In genomic region chr19:3334550-3334949, GRCm38 (mm10) we compare ENCODE assay signal across 10 mouse cellular contexts. TPM values are rescaled to one million over a fixed set of nuclear protein-coding genes. Genes with fewer than 3 reads are reported as not detected.
DNase-seq lines count a peak whose midpoint lies in the region; ATAC-seq and TF ChIP-seq lines count a peak whose summit lies in the region.
"Had no signal": no experiment of that assay in that cellular context is flagged by ENCODE, and none has a peak within 500 bp of the region (broad histone marks: within the 10 kb centered on the region; RNA-seq: fewer than 3 reads in every experiment).

No protein-coding gene starts in this region.

- WGBS in hindbrain, embryonic 12.5 days = 74% methylated on average over 4 of the region's 4 CpGs
- 61% methylated on average over 4 of the region's 4 CpGs for WGBS in hindbrain, embryonic 16.5 days
- WGBS in intestine, embryonic 14.5 days = 82% methylated on average over 4 of the region's 4 CpGs
- 34% methylated on average over 4 of the region's 4 CpGs for WGBS in liver, embryonic 16.5 days (ENCODE audit: insufficient replicate concordance)

- no peaks in the 10 kb centered on the region; the same call in 1 of the 2 replicates for H3K27me3 ChIP-seq in hindbrain, embryonic 12.5 days
- H3K27me3 ChIP-seq in hindbrain, embryonic 16.5 days (replicated peaks; ENCODE audit: control insufficient read depth, insufficient read depth, low read length) = no peaks in the 10 kb centered on the region
- H3K27me3 ChIP-seq in C2C12 (ENCODE audit: control insufficient read depth, insufficient read depth, insufficient read length) = no peaks in the 10 kb centered on the region
- no peaks in the 10 kb centered on the region for H3K27me3 ChIP-seq in intestine, embryonic 14.5 days (replicated peaks; ENCODE audit: control insufficient read depth, insufficient read depth, low read length)
- no peaks in the 10 kb centered on the region for H3K27me3 ChIP-seq in liver, embryonic 16.5 days (ENCODE audit: control insufficient read depth, insufficient read depth, low read depth, low read length)
- H3K27me3 ChIP-seq: limb, embryonic 12.5 days had no signal

- peaks cover 13% of the 10 kb centered on the region for H3K79me3 ChIP-seq in C2C12 (ENCODE audit: low read depth)

- H3ac ChIP-seq in C2C12 (ENCODE audit: control insufficient read depth, insufficient read length, low read depth) = peak overlapping the region; percentile 10

- H3K4me1 ChIP-seq in hindbrain, embryonic 12.5 days = peaks cover 20% of the 10 kb centered on the region
- H3K4me1 ChIP-seq in hindbrain, embryonic 16.5 days (ENCODE audit: control insufficient read depth, insufficient read depth, low read depth, low read length) = peaks cover 9% of the 10 kb centered on the region
- H3K4me1 ChIP-seq in intestine, embryonic 14.5 days (replicated peaks; ENCODE audit: control insufficient read depth, insufficient read depth, low read length) = peaks cover 9% of the 10 kb centered on the region; the same call in 1 of the 2 replicates
- H3K4me1 ChIP-seq in liver, embryonic 16.5 days (ENCODE audit: control insufficient read depth, low read depth, low read length) = peaks cover 23% of the 10 kb centered on the region
- H3K4me1 ChIP-seq: limb, embryonic 12.5 days had no signal

- no peak overlapping the region for H3K4me3 ChIP-seq in hindbrain, embryonic 12.5 days
- no peak overlapping the region for H3K4me3 ChIP-seq in hindbrain, embryonic 16.5 days (ENCODE audit: low read length)
- H3K4me3 ChIP-seq in C2C12 (ENCODE audit: insufficient read depth, poor library complexity, severe bottlenecking) = no peak overlapping the region
- H3K4me3 ChIP-seq in intestine, embryonic 14.5 days (ENCODE audit: low read depth, low read length) = no peak overlapping the region
- H3K4me3 ChIP-seq in liver, embryonic 16.5 days (ENCODE audit: low read depth, low read length) = no peak overlapping the region
- H3K4me3 ChIP-seq: limb, embryonic 12.5 days had no signal

- no peak for DNase-seq in intestine, embryonic 14.5 days (ENCODE audit: low spot score)
- DNase-seq in frontal cortex, postnatal 14 days (ENCODE audit: low spot score in 2 of 2) = no peak
- DNase-seq in urinary bladder, postnatal 4 days (ENCODE audit: low spot score in 2 of 2) = no peak
- DNase-seq: cerebellum, adult 8-10 months had no signal

- no peaks in the 10 kb centered on the region for H3K36me3 ChIP-seq in hindbrain, embryonic 12.5 days
- no peaks in the 10 kb centered on the region for H3K36me3 ChIP-seq in hindbrain, embryonic 16.5 days (ENCODE audit: control insufficient read depth, insufficient read depth, low read length)
- no peaks in the 10 kb centered on the region for H3K36me3 ChIP-seq in C2C12 (ENCODE audit: control insufficient read depth, insufficient read depth)
- H3K36me3 ChIP-seq in intestine, embryonic 14.5 days (ENCODE audit: control insufficient read depth, insufficient read depth, low read length) = no peaks in the 10 kb centered on the region
- H3K36me3 ChIP-seq in liver, embryonic 16.5 days (ENCODE audit: control insufficient read depth, insufficient read depth) = no peaks in the 10 kb centered on the region
- H3K36me3 ChIP-seq: limb, embryonic 12.5 days had no signal

- no peaks in the 10 kb centered on the region for H3K9me3 ChIP-seq in hindbrain, embryonic 12.5 days (replicated peaks)
- no peaks in the 10 kb centered on the region for H3K9me3 ChIP-seq in hindbrain, embryonic 16.5 days (ENCODE audit: control insufficient read depth, low read length)
- H3K9me3 ChIP-seq in intestine, embryonic 14.5 days (ENCODE audit: control insufficient read depth, low read length) = no peaks in the 10 kb centered on the region
- no peaks in the 10 kb centered on the region for H3K9me3 ChIP-seq in liver, embryonic 16.5 days (replicated peaks; ENCODE audit: control insufficient read depth, low read length)
- H3K9me3 ChIP-seq: limb, embryonic 12.5 days had no signal

- H3K27ac ChIP-seq in hindbrain, embryonic 12.5 days = peak overlapping the region; percentile 57; the same call in 1 of the 2 replicates
- H3K27ac ChIP-seq in hindbrain, embryonic 16.5 days (ENCODE audit: low read depth, low read length) = no peak overlapping the region
- H3K27ac ChIP-seq in intestine, embryonic 14.5 days (ENCODE audit: low read depth) = peak overlapping the region; percentile 41; the same call in 1 of the 2 replicates
- peak overlapping the region; percentile 40 for H3K27ac ChIP-seq in liver, embryonic 16.5 days (ENCODE audit: low read length)
- H3K27ac ChIP-seq: limb, embryonic 12.5 days had no signal

- no peak for TF ChIP-seq CTCF in C2C12 (IDR thresholded peaks at IDR 0.05; ENCODE audit: control insufficient read depth, insufficient read depth, insufficient read length)

- peaks cover 73% of the 10 kb centered on the region for H3K79me2 ChIP-seq in C2C12 (ENCODE audit: control insufficient read depth, insufficient read depth)

- H3K9ac ChIP-seq in hindbrain, embryonic 12.5 days = no peak overlapping the region
- H3K9ac ChIP-seq in hindbrain, embryonic 16.5 days (ENCODE audit: low read depth, low read length) = no peak overlapping the region
- H3K9ac ChIP-seq in intestine, embryonic 14.5 days (ENCODE audit: low read length) = no peak overlapping the region
- H3K9ac ChIP-seq in liver, embryonic 16.5 days (ENCODE audit: low read depth, low read length) = no peak overlapping the region
- H3K9ac ChIP-seq: limb, embryonic 12.5 days had no signal

- no peak overlapping the region for H3K4me2 ChIP-seq in hindbrain, embryonic 12.5 days (replicated peaks)
- no peak overlapping the region for H3K4me2 ChIP-seq in hindbrain, embryonic 16.5 days (ENCODE audit: low read length)
- H3K4me2 ChIP-seq in intestine, embryonic 14.5 days (ENCODE audit: low read length) = no peak overlapping the region
- H3K4me2 ChIP-seq in liver, embryonic 16.5 days (ENCODE audit: low read depth, low read length) = 0 out of 2 replicates have a peak overlapping the region, but pooled peaks have one; percentile 14
- H3K4me2 ChIP-seq: limb, embryonic 12.5 days had no signal

- no peak for ATAC-seq in hindbrain, embryonic 12.5 days (ENCODE audit: low FRiP score)
- ATAC-seq in hindbrain, embryonic 16.5 days = no peak
- no peak for ATAC-seq in intestine, embryonic 14.5 days (replicated peaks; ENCODE audit: low FRiP score, low TSS enrichment, low read depth)
- ATAC-seq in liver, embryonic 16.5 days (ENCODE audit: low read depth) = peak; percentile 69
- ATAC-seq in granulocyte monocyte progenitor cell, adult 5-6 weeks (replicated peaks; ENCODE audit: poor library complexity, severe bottlenecking) = no peak

TF ChIP-seq in C2C12, 6 proteins besides CTCF, POLR2A, EP300 and RAD21:
- TF ChIP-seq USF1 (IDR thresholded peaks at IDR 0.05; ENCODE audit: low read depth) (no peak), FOSL1 (IDR thresholded peaks at IDR 0.05; ENCODE audit: insufficient read depth, low read length, poor library complexity, severe bottlenecking) (no peak), MYOG (IDR thresholded peaks at IDR 0.05; ENCODE audit: control insufficient read depth, extremely low read depth, insufficient read length) (no peak), CEBPB (IDR thresholded peaks at IDR 0.05; ENCODE audit: low read depth) (no peak), MAX (IDR thresholded peaks at IDR 0.05) (no peak), MYOD1 (IDR thresholded peaks at IDR 0.05; ENCODE audit: control insufficient read depth, insufficient read length, low read depth) (no peak)

RNA-seq across cellular contexts. Expression of gene Cpt1a, which starts 12.4 kb away (rescaled TPM):
- polyA plus RNA-seq in hindbrain, embryonic 12.5 days (2016; fragmentation: Nextera tagmentation; extraction: Ambion mirVana) = 13.2 and 14.0 TPM in 2 replicates
- polyA plus RNA-seq in hindbrain, embryonic 16.5 days (2015; fragmentation: Nextera tagmentation; extraction: Ambion mirVana) = 17.6 and 22.4 TPM in 2 replicates
- 56.7 TPM for polyA plus RNA-seq in C2C12 (2012; fragmentation: generic; extraction: Trizol)
- polyA plus RNA-seq in intestine, embryonic 14.5 days (2014; fragmentation: Nextera tagmentation; extraction: Ambion mirVana) = 22.8 and 24.3 TPM in 2 replicates
- 7.6 and 9.5 TPM in 2 replicates for polyA plus RNA-seq in liver, embryonic 16.5 days (2015; fragmentation: Nextera tagmentation; extraction: Ambion mirVana)
- 49.3 and 54.8 TPM in 2 replicates for total RNA-seq in granulocyte monocyte progenitor cell, adult 5-6 weeks (2014; fragmentation: Nextera tagmentation)
- total RNA-seq in granulocyte monocyte progenitor cell, adult 5-6 weeks (2017) = 31.6 and 36.8 TPM in 2 replicates

RNA-seq across cellular contexts. Expression of gene Ighmbp2, which starts 51.7 kb away (rescaled TPM):
- 11.8 and 12.7 TPM in 2 replicates for polyA plus RNA-seq in hindbrain, embryonic 12.5 days (2016; fragmentation: Nextera tagmentation; extraction: Ambion mirVana)
- 10.0 and 11.5 TPM in 2 replicates for polyA plus RNA-seq in hindbrain, embryonic 16.5 days (2015; fragmentation: Nextera tagmentation; extraction: Ambion mirVana)
- polyA plus RNA-seq in C2C12 (2012; fragmentation: generic; extraction: Trizol) = 5.3 TPM
- polyA plus RNA-seq in intestine, embryonic 14.5 days (2014; fragmentation: Nextera tagmentation; extraction: Ambion mirVana) = 9.3 and 10.5 TPM in 2 replicates
- polyA plus RNA-seq in liver, embryonic 16.5 days (2015; fragmentation: Nextera tagmentation; extraction: Ambion mirVana) = 2.5 and 2.6 TPM in 2 replicates
- total RNA-seq in granulocyte monocyte progenitor cell, adult 5-6 weeks (2014; fragmentation: Nextera tagmentation) = 2.9 and 6.4 TPM in 2 replicates
- total RNA-seq in granulocyte monocyte progenitor cell, adult 5-6 weeks (2017) = 4.8 and 6.8 TPM in 2 replicates

RNA-seq across cellular contexts. Expression of gene Mrpl21, which starts 51.8 kb away (rescaled TPM):
- 110 and 114 TPM in 2 replicates for polyA plus RNA-seq in hindbrain, embryonic 12.5 days (2016; fragmentation: Nextera tagmentation; extraction: Ambion mirVana)
- 96.4 and 97.4 TPM in 2 replicates for polyA plus RNA-seq in hindbrain, embryonic 16.5 days (2015; fragmentation: Nextera tagmentation; extraction: Ambion mirVana)
- 86.3 TPM for polyA plus RNA-seq in C2C12 (2012; fragmentation: generic; extraction: Trizol)
- 143 and 147 TPM in 2 replicates for polyA plus RNA-seq in intestine, embryonic 14.5 days (2014; fragmentation: Nextera tagmentation; extraction: Ambion mirVana)
- 45.4 and 46.6 TPM in 2 replicates for polyA plus RNA-seq in liver, embryonic 16.5 days (2015; fragmentation: Nextera tagmentation; extraction: Ambion mirVana)
- total RNA-seq in granulocyte monocyte progenitor cell, adult 5-6 weeks (2014; fragmentation: Nextera tagmentation) = 72.9 and 97.5 TPM in 2 replicates
- 91.3 and 123 TPM in 2 replicates for total RNA-seq in granulocyte monocyte progenitor cell, adult 5-6 weeks (2017)

RNA-seq across cellular contexts. Expression of gene Tesmin, which starts 54.1 kb away (rescaled TPM):
- 0.48 and 0.71 TPM in 2 replicates for polyA plus RNA-seq in hindbrain, embryonic 12.5 days (2016; fragmentation: Nextera tagmentation; extraction: Ambion mirVana)
- polyA plus RNA-seq in hindbrain, embryonic 16.5 days (2015; fragmentation: Nextera tagmentation; extraction: Ambion mirVana) = 0.36 and 0.44 TPM in 2 replicates
- polyA plus RNA-seq in C2C12 (2012; fragmentation: generic; extraction: Trizol) = 0.39 TPM
- 0.16 and 0.51 TPM in 2 replicates for polyA plus RNA-seq in intestine, embryonic 14.5 days (2014; fragmentation: Nextera tagmentation; extraction: Ambion mirVana)
- 0.21 and 0.29 TPM in 2 replicates for polyA plus RNA-seq in liver, embryonic 16.5 days (2015; fragmentation: Nextera tagmentation; extraction: Ambion mirVana)
- total RNA-seq in granulocyte monocyte progenitor cell, adult 5-6 weeks (2014; fragmentation: Nextera tagmentation) = 0.71 and 0.96 TPM in 2 replicates
- 0.88 and 1.1 TPM in 2 replicates for total RNA-seq in granulocyte monocyte progenitor cell, adult 5-6 weeks (2017)
